ENCODE assay signal across 24 mouse cellular contexts in the genomic region with DNA sequence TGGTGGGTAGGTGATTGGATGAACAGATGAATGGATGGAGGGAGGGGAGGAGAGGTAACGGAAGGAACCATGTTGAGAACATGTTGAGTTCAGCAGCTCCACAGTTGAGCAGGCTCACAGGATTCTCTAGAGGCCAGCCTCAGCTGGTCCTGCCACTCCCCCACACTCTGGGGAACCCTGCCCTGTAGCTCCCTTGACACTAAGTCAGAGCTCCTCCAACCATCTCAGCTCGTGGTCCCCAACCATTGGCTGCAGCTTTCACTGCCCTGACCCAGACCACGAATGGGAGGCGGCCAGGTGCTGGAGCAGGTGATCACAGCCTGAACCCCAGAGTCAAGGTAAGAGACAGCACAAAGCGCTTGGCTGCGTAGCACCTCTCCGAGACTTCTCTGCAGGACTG. TPM values are rescaled to one million over a fixed set of nuclear protein-coding genes. Genes with fewer than 3 reads are reported as not detected.
A peak's percentile ranks its signal among the peaks of the same experiment; 100 is the strongest.
DNase-seq lines count a peak whose midpoint lies in the region; ATAC-seq and TF ChIP-seq lines count a peak whose summit lies in the region.
"Had no signal": no experiment of that assay in that cellular context is flagged by ENCODE, and none has a peak within 500 bp of the region (broad histone marks: within the 10 kb centered on the region; RNA-seq: fewer than 3 reads in every experiment).

No protein-coding gene starts in this region.

- WGBS in embryonic facial prominence, embryonic 14.5 days, result 73% methylated on average over 7 of the region's 7 CpGs
- WGBS in embryonic facial prominence, embryonic 10.5 days, result 73% methylated on average over 7 of the region's 7 CpGs
- WGBS in kidney, postnatal 0 days, result 72% methylated on average over 7 of the region's 7 CpGs

- no peak for TF ChIP-seq CTCF in kidney, postnatal 0 days (IDR thresholded peaks at IDR 0.05; ENCODE audit: low read depth)

- H3K4me2 ChIP-seq in embryonic facial prominence, embryonic 14.5 days (ENCODE audit: low read depth, low read length), result no peak overlapping the region
- H3K4me2 ChIP-seq in kidney, postnatal 0 days (ENCODE audit: low read length), result no peak overlapping the region
- H3K4me2 ChIP-seq: embryonic facial prominence, embryonic 13.5 days; forebrain, embryonic 12.5 days had no signal

- DNase-seq in embryonic facial prominence, embryonic 14.5 days (ENCODE audit: low spot score), result no peak
- no peak for DNase-seq in embryonic facial prominence, embryonic 10.5 days (ENCODE audit: low spot score)
- DNase-seq in kidney, postnatal 0 days (ENCODE audit: low spot score), result no peak
- no peak for DNase-seq in kidney, adult 18-20 months
- DNase-seq in ZHBTc4 (ENCODE audit: low read depth, low spot score), result peak; percentile 34
- no peak for DNase-seq in B cell, adult 2 months
- no peak for DNase-seq in layer of hippocampus, adult 18-20 months (ENCODE audit: low spot score in 2 of 2)
- DNase-seq: adrenal gland, adult 8-10 months; adrenal gland, postnatal 14 days; adrenal gland, postnatal 36 days; cerebellum, adult 11-12 months; cerebellum, adult 2 months; cerebellum, adult 9-10 months; cerebellum, postnatal 10 days; cerebellum, postnatal 25 days had no signal

- no peaks in the 10 kb centered on the region for H3K4me1 ChIP-seq in embryonic facial prominence, embryonic 14.5 days (ENCODE audit: control insufficient read depth, insufficient read depth, low read length)
- no peaks in the 10 kb centered on the region for H3K4me1 ChIP-seq in embryonic facial prominence, embryonic 10.5 days
- H3K4me1 ChIP-seq in kidney, postnatal 0 days (replicated peaks; ENCODE audit: insufficient read depth, low read length), result no peaks in the 10 kb centered on the region
- H3K4me1 ChIP-seq: embryonic facial prominence, embryonic 13.5 days; forebrain, embryonic 12.5 days had no signal

- peak; percentile 59; the same call in 1 of the 2 replicates for ATAC-seq in embryonic facial prominence, embryonic 14.5 days (ENCODE audit: low read depth)
- 0 out of 2 replicates have a peak, but pooled peaks have one; percentile 21 for ATAC-seq in kidney, postnatal 0 days (replicated peaks; ENCODE audit: low FRiP score, low read depth)
- ATAC-seq: activated CD4-positive, CD25-positive, alpha-beta regulatory T cell, adult 4 months; forebrain, embryonic 14.5 days; forebrain, embryonic 16.5 days; Patski had no signal

- no peak overlapping the region for H3K27ac ChIP-seq in embryonic facial prominence, embryonic 14.5 days (replicated peaks; ENCODE audit: low read depth, low read length)
- no peak overlapping the region for H3K27ac ChIP-seq in embryonic facial prominence, embryonic 10.5 days (replicated peaks)
- H3K27ac ChIP-seq in kidney, postnatal 0 days, result no peak overlapping the region
- H3K27ac ChIP-seq: embryonic facial prominence, embryonic 13.5 days; forebrain, embryonic 10.5 days; forebrain, embryonic 12.5 days had no signal

- no peaks in the 10 kb centered on the region for H3K36me3 ChIP-seq in embryonic facial prominence, embryonic 14.5 days (ENCODE audit: control insufficient read depth, insufficient read depth, low read length)
- no peaks in the 10 kb centered on the region for H3K36me3 ChIP-seq in embryonic facial prominence, embryonic 10.5 days (replicated peaks)
- no peaks in the 10 kb centered on the region for H3K36me3 ChIP-seq in kidney, postnatal 0 days (ENCODE audit: insufficient read depth, low read length)
- H3K36me3 ChIP-seq: embryonic facial prominence, embryonic 13.5 days; forebrain, embryonic 10.5 days; forebrain, embryonic 12.5 days; G1E had no signal

- no peak overlapping the region for H3K4me3 ChIP-seq in embryonic facial prominence, embryonic 14.5 days (ENCODE audit: low read depth, low read length)
- no peak overlapping the region for H3K4me3 ChIP-seq in embryonic facial prominence, embryonic 10.5 days
- no peak overlapping the region for H3K4me3 ChIP-seq in kidney, postnatal 0 days (replicated peaks; ENCODE audit: low read depth, low read length)
- H3K4me3 ChIP-seq: embryonic facial prominence, embryonic 13.5 days; erythroblast, embryonic 14.5 days; forebrain, embryonic 10.5 days; forebrain, embryonic 12.5 days had no signal

- H3K27me3 ChIP-seq in embryonic facial prominence, embryonic 14.5 days (replicated peaks; ENCODE audit: control insufficient read depth, insufficient read depth, low read length), result no peaks in the 10 kb centered on the region
- H3K27me3 ChIP-seq in embryonic facial prominence, embryonic 10.5 days (replicated peaks; ENCODE audit: low read depth, poor library complexity, severe bottlenecking), result no peaks in the 10 kb centered on the region
- H3K27me3 ChIP-seq in kidney, postnatal 0 days (ENCODE audit: insufficient read depth, low read length), result no peaks in the 10 kb centered on the region
- H3K27me3 ChIP-seq: embryonic facial prominence, embryonic 13.5 days; forebrain, embryonic 12.5 days; Patski had no signal

- no peak overlapping the region for H3K9ac ChIP-seq in embryonic facial prominence, embryonic 14.5 days (ENCODE audit: low read depth, low read length)
- H3K9ac ChIP-seq in kidney, postnatal 0 days (ENCODE audit: low read depth, low read length), result no peak overlapping the region
- H3K9ac ChIP-seq: embryonic facial prominence, embryonic 13.5 days; forebrain, embryonic 12.5 days had no signal

- H3K9me3 ChIP-seq in embryonic facial prominence, embryonic 14.5 days (ENCODE audit: control insufficient read depth, low read length), result no peaks in the 10 kb centered on the region
- H3K9me3 ChIP-seq in embryonic facial prominence, embryonic 10.5 days, result no peaks in the 10 kb centered on the region
- H3K9me3 ChIP-seq in kidney, postnatal 0 days (replicated peaks; ENCODE audit: low read length), result no peaks in the 10 kb centered on the region
- H3K9me3 ChIP-seq: embryonic facial prominence, embryonic 13.5 days; forebrain, embryonic 10.5 days; forebrain, embryonic 12.5 days; G1E had no signal

RNA-seq across cellular contexts. Expression of a gene that starts 15.9 kb away (rescaled TPM):
- polyA plus RNA-seq in embryonic facial prominence, embryonic 14.5 days (2014; fragmentation: Nextera tagmentation; extraction: Ambion mirVana), result 54.7 and 65.2 TPM in 2 replicates
- 60.0 and 61.4 TPM in 2 replicates for polyA plus RNA-seq in embryonic facial prominence, embryonic 10.5 days (2016; fragmentation: Nextera tagmentation; extraction: Ambion mirVana)
- 78.6 and 81.0 TPM in 2 replicates for polyA plus RNA-seq in kidney, postnatal 0 days (2015; fragmentation: Nextera tagmentation; extraction: Ambion mirVana)
- total RNA-seq in layer of hippocampus, adult 18-20 months (2021), result 10 to 100 TPM; 48.3 to 54.0 TPM

RNA-seq across cellular contexts. Expression of a gene that starts 16.3 kb away (rescaled TPM):
- polyA plus RNA-seq in embryonic facial prominence, embryonic 14.5 days (2014; fragmentation: Nextera tagmentation; extraction: Ambion mirVana), result 0.24 and 0.37 TPM in 2 replicates
- 0.10 and 0.19 TPM in 2 replicates for polyA plus RNA-seq in embryonic facial prominence, embryonic 10.5 days (2016; fragmentation: Nextera tagmentation; extraction: Ambion mirVana)
- polyA plus RNA-seq in kidney, postnatal 0 days (2015; fragmentation: Nextera tagmentation; extraction: Ambion mirVana), result 0.12 and 0.36 TPM in 2 replicates
- total RNA-seq in layer of hippocampus, adult 18-20 months (2021), result 1 to 10 TPM in 1 of 2 experiments, under 1 TPM in 1; 0.94 to 1.4 TPM
- total RNA-seq: G1E had no signal
- polyA plus RNA-seq: activated CD4-positive, CD25-positive, alpha-beta regulatory T cell, adult 4 months; erythroblast, embryonic 14.5 days; forebrain, embryonic 12.5 days; Patski had no signal
